18 mouse cellular contexts compared by ENCODE assay signal in the genomic region with DNA sequence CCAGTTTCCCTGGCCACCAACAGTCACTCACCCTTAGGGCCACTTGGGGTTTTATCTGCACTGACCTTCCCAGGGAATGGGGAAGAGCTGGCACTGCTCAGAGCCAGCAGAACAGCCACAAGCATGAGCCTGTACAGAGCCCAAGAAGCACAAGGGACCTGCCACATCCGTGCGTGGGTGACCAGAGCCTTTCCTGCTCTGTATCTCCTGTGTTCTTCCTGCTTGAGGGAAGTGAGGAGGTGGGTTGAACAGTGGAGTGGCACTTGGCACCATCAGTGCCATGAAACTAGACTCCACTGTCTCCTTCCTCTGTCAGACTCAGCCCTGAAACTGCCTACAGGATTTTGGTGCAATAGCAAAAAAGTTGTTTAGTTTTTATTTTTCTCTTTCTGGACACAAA. TPM values are rescaled to one million over a fixed set of nuclear protein-coding genes. Genes with fewer than 3 reads are reported as not detected.
"Had no signal": no experiment of that assay in that cellular context is flagged by ENCODE, and none has a peak within 500 bp of the region (broad histone marks: within the 10 kb centered on the region; RNA-seq: fewer than 3 reads in every experiment).

No protein-coding gene starts in this region.

- H3K4me2 ChIP-seq: liver, embryonic 15.5 days; lung, embryonic 15.5 days; midbrain, embryonic 12.5 days; neural tube, embryonic 12.5 days; stomach, embryonic 15.5 days had no signal

- H3K27me3 ChIP-seq: liver, embryonic 15.5 days; lung, embryonic 15.5 days; midbrain, embryonic 12.5 days; stomach, embryonic 15.5 days had no signal

- H3K27ac ChIP-seq: liver, embryonic 15.5 days; lung, embryonic 15.5 days; macrophage; midbrain, embryonic 12.5 days; neural tube, embryonic 12.5 days; stomach, embryonic 15.5 days; stomach, postnatal 0 days had no signal

- ATAC-seq: liver, postnatal 0 days; lung, postnatal 0 days had no signal

- H3K9me3 ChIP-seq: liver, embryonic 15.5 days; lung, embryonic 15.5 days; midbrain, embryonic 12.5 days; neural tube, embryonic 12.5 days; stomach, embryonic 15.5 days had no signal

- H3K9ac ChIP-seq: liver, embryonic 15.5 days; liver, postnatal 0 days; lung, embryonic 15.5 days; midbrain, embryonic 12.5 days; neural tube, embryonic 12.5 days; stomach, embryonic 15.5 days had no signal

- H3K36me3 ChIP-seq: liver, embryonic 15.5 days; lung, embryonic 15.5 days; midbrain, embryonic 12.5 days; neural tube, embryonic 12.5 days; stomach, embryonic 15.5 days had no signal

- H3K4me1 ChIP-seq: liver, embryonic 15.5 days; lung, embryonic 15.5 days; midbrain, embryonic 12.5 days; neural tube, embryonic 12.5 days; stomach, embryonic 15.5 days had no signal

- H3K4me3 ChIP-seq: liver, embryonic 15.5 days; lung, embryonic 15.5 days; megakaryocyte, embryonic 14.5 days; midbrain, embryonic 12.5 days; neural tube, embryonic 12.5 days; stomach, embryonic 15.5 days had no signal

- DNase-seq: liver, postnatal 0 days; lung, adult 2 months; lung, postnatal 14 days; lung, postnatal 36 days; midbrain, embryonic 14.5 days; right cerebral cortex, postnatal 25 days; thymus, adult 2 months; thymus, postnatal 25 days; thymus, postnatal 4 days had no signal

RNA-seq across cellular contexts. Expression of a gene that starts 41.1 kb away (rescaled TPM):
- polyA plus RNA-seq: liver, embryonic 15.5 days had no signal
